In genomic region chr9:46845276-46845675, GRCm38 (mm10) we compare ENCODE assay signal across 12 mouse cellular contexts.
DNase-seq lines count a peak whose midpoint lies in the region; ATAC-seq lines count a peak whose summit lies in the region.
"Had no signal": no experiment of that assay in that cellular context is flagged by ENCODE, and none has a peak within 500 bp of the region (broad histone marks: within the 10 kb centered on the region; RNA-seq: fewer than 3 reads in every experiment).

No protein-coding gene starts in this region.

- DNase-seq in cerebellum, adult 18-20 months, result peak; percentile 5 to 9
- DNase-seq in layer of hippocampus, adult 11-12 months (ENCODE audit: low spot score), result peak; percentile 49
- DNase-seq in layer of hippocampus, adult 9-10 months (ENCODE audit: low spot score), result no peak
- peak; percentile 77 to 80 for DNase-seq in cerebellum, postnatal 14 days
- peak; percentile 12 for DNase-seq in ovary, postnatal 14 days (ENCODE audit: low spot score)
- DNase-seq in urinary bladder, postnatal 4 days (ENCODE audit: low spot score in 2 of 2), result no peak
- DNase-seq in kidney, postnatal 10 days, result no peak
- DNase-seq: embryo, embryonic 11 days; kidney, postnatal 4 days had no signal

- ATAC-seq in cerebellum, adult (ENCODE audit: insufficient number of reproducible peaks, low FRiP score, low TSS enrichment), result no peak
- ATAC-seq: intestine, embryonic 15.5 days; midbrain, embryonic 15.5 days had no signal

Comparison
In these comparisons a context has a peak if more than half of its experiments do, and no peak if none do; other contexts are left out.
1. DNase-seq: peak in cerebellum, adult 18-20 months (2 of 2), layer of hippocampus, adult 11-12 months (single experiment), cerebellum, postnatal 14 days (2 of 2) and ovary, postnatal 14 days (single experiment); none in layer of hippocampus, adult 9-10 months (single experiment), urinary bladder, postnatal 4 days (0 of 2) and kidney, postnatal 10 days (single experiment).